Mouse (Mus musculus) forebrain, postnatal 0 days (tissue): ENCODE results near the gene Hist1h2ah. TPM values are rescaled to one million over a fixed set of nuclear protein-coding genes. Genes with fewer than 3 reads are reported as not detected.

Experiments
- ATAC-seq: fragments of 200-750 bp; cut with Nextera tagmentation; 2 replicates; pipeline ENCODE4 v1.8.0; 2017; ENCODE audit warnings: mild to moderate bottlenecking, moderate library complexity
- DNase-seq: peaks from one replicate; pipeline ENCODE4 v3.0.0-alpha.2; 2015
- H3K27ac ChIP-seq: fragments of 300-500 bp; sonication (generic); 2 replicates; pipeline ENCODE4 v1.5.1; 2014; ENCODE audit warnings: low read depth, mild to moderate bottlenecking, antibody characterized with exemption, low read length, moderate library complexity, mixed read lengths
- H3K27me3 ChIP-seq: fragments of 300-500 bp; sonication (generic); 2 replicates; pipeline ENCODE4 v1.6.1; 2014; ENCODE audit warnings: mild to moderate bottlenecking, low read length, mixed read lengths; ENCODE audit not compliant: insufficient read depth
- H3K36me3 ChIP-seq: fragments of 300-500 bp; sonication (generic); 2 replicates; pipeline ENCODE4 v1.6.1; 2014; ENCODE audit warnings: mild to moderate bottlenecking, moderate library complexity; ENCODE audit not compliant: insufficient read depth
- H3K4me1 ChIP-seq: fragments of 300-500 bp; sonication (generic); 2 replicates; pipeline ENCODE4 v1.6.1; 2014; ENCODE audit warnings: antibody characterized with exemption; ENCODE audit not compliant: insufficient read depth
- H3K4me2 ChIP-seq: fragments of 300-500 bp; sonication (generic); 2 replicates; pipeline ENCODE4 v1.6.1; 2014; ENCODE audit warnings: low read depth, mild to moderate bottlenecking, moderate library complexity
- H3K4me3 ChIP-seq: fragments of 300-500 bp; sonication (generic); 2 replicates; pipeline ENCODE4 v1.5.1; 2014; ENCODE audit warnings: low read depth, low read length, mixed read lengths
- H3K9ac ChIP-seq: fragments of 300-500 bp; sonication (generic); 2 replicates; pipeline ENCODE4 v1.6.1; 2014; ENCODE audit warnings: mild to moderate bottlenecking
- H3K9me3 ChIP-seq: fragments of 300-500 bp; sonication (generic); 2 replicates; pipeline ENCODE4 v1.6.1; 2016; ENCODE audit warnings: low read length
- CTCF ChIP-seq: sonication (generic); IDR thresholded peaks from 2 replicates; pipeline ENCODE4 v1.5.1; 2016; ENCODE audit warnings: antibody characterized with exemption, control low read depth, low read depth
- WGBS: fragments of 180-500 bp; shearing (Covaris S2); extraction: QIAGEN DNeasy Blood & Tissue Kit; methylation state at CpG from one replicate; pipeline ENCODE4 v1.1.7; 2014; 5-methylcytosine and 5-hydroxymethylcytosine counted together
- polyA plus RNA-seq: library from polyadenylated mRNA; unstranded; fragments of >200 nt; fragmentation: Nextera tagmentation; extraction: Ambion mirVana; gene quantifications from 2 replicates; pipeline ENCODE4 v1.2.1, GENCODE M21; 2015
- total RNA-seq: library from RNA; depleted of rRNA; stranded (reverse); fragments of >200 nt; gene quantifications from 2 replicates; pipeline ENCODE4 v1.2.3, GENCODE M21; 2014

Hist1h2ah gene
- total and polyA plus RNA-seq, 2 experiments from 2014 or later: 1.9 to 47.2 TPM

DNA sequence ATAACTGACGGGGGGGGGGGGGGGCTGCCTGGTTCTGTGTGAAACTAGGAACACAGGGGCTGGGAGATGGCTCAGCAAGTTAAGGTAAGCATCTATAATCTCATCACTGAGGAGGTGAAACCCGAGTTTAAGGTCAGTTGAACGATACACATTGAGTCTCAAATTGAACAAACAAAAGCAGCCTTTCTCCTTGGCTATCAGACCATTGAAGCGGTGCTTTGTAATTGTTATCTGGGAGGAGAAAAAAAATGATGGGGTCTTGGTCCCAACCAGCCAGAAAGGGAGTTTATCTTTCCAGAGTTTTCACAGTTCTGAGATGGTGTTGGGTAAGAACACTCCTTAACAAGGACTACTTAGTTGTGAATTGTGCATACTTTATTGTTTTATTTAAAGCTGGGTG, 37.5 kb downstream of the Hist1h2ah start:
- Histone ChIP-seq H3K9me3 (no peaks in the 10 kb centered on the region), H3K27ac (no peak overlapping the region), H3K36me3 (no peaks in the 10 kb centered on the region), H3K27me3 (peaks cover 82% of the 10 kb centered on the region), H3K4me2 (no peak overlapping the region), H3K4me1 (0 out of 2 replicates have a peak, but pooled peaks cover 3% of the 10 kb centered on the region), H3K4me3 (no peak overlapping the region), H3K9ac (no peak overlapping the region)
- no peak for ATAC-seq
- DNase-seq: no peak
- WGBS: 5% methylated on average over 4 of the region's 4 CpGs
- TF ChIP-seq CTCF: no peak

DNA sequence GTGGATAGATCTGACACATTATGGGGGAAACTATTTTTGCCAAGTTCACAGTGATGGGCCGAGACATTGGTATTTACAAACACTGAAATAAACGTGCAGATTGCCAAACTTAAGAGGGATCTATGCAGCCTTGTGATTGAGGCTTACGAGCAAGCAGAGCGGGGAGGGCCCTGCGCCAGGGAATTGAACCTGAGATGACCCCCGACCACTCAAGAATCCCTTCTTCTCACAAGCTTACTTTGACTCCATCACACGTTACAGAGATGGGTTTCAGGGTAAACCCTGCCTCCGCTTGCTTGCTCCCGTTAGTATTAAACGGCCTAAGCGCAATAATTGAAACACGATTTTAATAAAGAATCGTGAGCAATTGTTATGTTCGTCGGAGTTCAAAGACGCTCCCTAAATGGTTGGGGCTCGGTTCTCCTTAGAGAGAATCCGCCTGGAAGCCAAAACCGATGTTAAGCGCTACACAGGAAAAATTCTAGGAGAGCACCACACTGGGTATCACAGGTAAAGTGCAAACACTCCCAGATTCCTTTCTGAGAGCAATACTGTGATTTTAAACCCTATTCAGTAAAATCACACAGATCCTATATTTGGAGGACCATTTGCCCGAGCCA, 38.1 kb downstream of the Hist1h2ah start:
- Histone ChIP-seq H3K36me3 (no peaks in the 10 kb centered on the region), H3K4me2 (peak overlapping the region; percentile 23; the same call in 1 of the 2 replicates), H3K4me1 (0 out of 2 replicates have a peak, but pooled peaks cover 3% of the 10 kb centered on the region), H3K9ac (no peak overlapping the region), H3K27me3 (peaks cover 79% of the 10 kb centered on the region), H3K9me3 (no peaks in the 10 kb centered on the region), H3K4me3 (peak overlapping the region; percentile 12; the same call in 1 of the 2 replicates), H3K27ac (no peak overlapping the region)
- peak; percentile 46 for DNase-seq
- no peak for TF ChIP-seq CTCF
- WGBS: 2% methylated on average over 21 of the region's 21 CpGs
- ATAC-seq: no peak

DNA sequence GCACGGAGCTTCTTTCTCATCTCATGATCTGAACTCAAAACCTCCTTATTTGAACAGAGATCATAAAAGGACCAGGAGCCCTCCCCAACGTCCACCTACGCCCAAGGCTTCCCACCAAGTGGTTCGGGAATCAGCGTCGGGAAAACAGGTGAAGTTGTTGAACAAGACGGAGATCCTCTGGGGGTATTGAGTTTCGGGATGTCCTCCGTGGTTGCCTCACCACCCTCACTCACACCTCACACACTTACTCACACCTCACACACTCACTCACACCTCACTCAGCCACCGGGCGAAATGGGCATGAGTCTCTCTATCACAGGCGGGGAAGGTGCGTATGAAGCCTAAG, 38.6 kb downstream of the Hist1h2ah start:
- no peak for DNase-seq
- Histone ChIP-seq H3K9ac (no peak overlapping the region), H3K36me3 (no peaks in the 10 kb centered on the region), H3K4me2 (peak overlapping the region; percentile 23; the same call in 1 of the 2 replicates), H3K4me3 (peak overlapping the region; percentile 16), H3K27me3 (peaks cover 74% of the 10 kb centered on the region), H3K9me3 (no peaks in the 10 kb centered on the region), H3K4me1 (0 out of 2 replicates have a peak, but pooled peaks cover 3% of the 10 kb centered on the region), H3K27ac (no peak overlapping the region)
- no peak for TF ChIP-seq CTCF
- WGBS: 3% methylated on average over 13 of the region's 13 CpGs
- ATAC-seq: no peak

DNA sequence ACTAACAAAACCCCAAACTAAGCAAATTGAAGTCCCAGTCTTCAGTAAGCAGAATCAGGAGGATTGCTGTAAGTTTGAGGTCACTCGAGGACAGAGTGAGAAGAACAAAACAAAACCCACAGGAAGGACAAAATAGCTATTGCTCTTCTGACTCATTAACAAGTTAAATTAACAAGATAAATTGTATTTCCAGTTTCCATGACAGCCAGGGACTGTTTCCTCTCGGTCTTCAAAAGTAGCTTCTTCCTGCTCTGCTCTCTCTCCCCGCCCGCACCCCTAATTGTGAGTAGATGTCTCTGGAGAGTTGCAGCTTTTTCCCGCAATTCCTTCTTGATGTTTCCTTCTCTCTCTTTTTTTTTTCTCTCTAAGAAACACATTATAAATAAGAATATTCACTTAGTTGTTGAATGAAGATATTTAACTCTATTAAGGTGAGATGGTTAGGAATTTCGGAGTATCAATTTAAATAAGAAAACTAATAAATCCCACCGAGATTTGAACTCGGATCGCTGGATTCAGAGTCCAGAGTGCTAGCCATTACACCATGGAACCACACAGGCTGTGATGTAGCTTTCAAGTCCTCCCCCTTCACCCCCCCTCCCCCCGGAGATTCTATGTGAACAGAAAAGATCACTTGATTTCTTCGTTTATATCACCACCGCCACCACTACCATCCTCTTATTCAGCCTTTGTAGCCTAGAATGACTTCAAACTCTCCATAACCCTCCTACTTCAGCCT, 39.1 kb downstream of the Hist1h2ah start:
- Histone ChIP-seq H3K9me3 (no peaks in the 10 kb centered on the region), H3K4me1 (0 out of 2 replicates have a peak, but pooled peaks cover 3% of the 10 kb centered on the region), H3K27ac (no peak overlapping the region), H3K4me2 (peak overlapping the region; percentile 23; the same call in 1 of the 2 replicates), H3K27me3 (peaks cover 69% of the 10 kb centered on the region), H3K4me3 (peak overlapping the region; percentile 16), H3K9ac (no peak overlapping the region), H3K36me3 (no peaks in the 10 kb centered on the region)
- DNase-seq (peak; percentile 53), ATAC-seq (no peak; the same call in 1 of the 2 replicates)
- 3% methylated on average over 12 of the region's 12 CpGs for WGBS
- no peak for TF ChIP-seq CTCF

DNA sequence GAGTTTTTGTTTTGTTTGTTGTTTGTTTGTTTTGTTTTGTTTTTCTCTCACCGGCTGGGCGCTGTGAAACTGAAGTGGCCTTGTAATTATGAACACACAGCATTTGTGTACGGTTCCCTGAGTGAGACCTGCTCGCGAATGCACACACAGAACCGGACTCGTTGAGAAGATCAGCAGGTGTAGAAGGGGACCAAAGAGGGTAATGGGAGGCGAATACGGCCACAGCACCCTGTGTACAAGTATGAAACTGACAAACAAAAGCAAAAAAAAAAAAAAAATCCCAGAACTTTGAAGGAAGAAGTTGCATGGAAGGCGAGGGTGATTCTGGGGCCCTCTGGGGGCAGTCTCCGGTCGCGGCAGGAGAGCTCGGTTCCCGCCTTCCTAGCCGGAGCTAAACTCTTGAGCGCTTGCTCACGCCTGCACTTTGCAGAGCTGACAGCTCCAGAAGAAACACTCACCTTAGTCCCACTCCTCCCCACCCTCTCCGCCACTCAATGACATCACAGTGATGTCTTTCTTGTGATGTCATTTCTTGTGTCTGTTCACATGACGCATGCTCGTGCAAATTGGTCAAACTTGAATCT, 39.9 kb downstream of the Hist1h2ah start:
- Histone ChIP-seq H3K9ac (no peak overlapping the region), H3K4me3 (no peak overlapping the region), H3K4me2 (peak overlapping the region; percentile 29), H3K27me3 (peaks cover 61% of the 10 kb centered on the region), H3K4me1 (0 out of 2 replicates have a peak, but pooled peaks cover 3% of the 10 kb centered on the region), H3K36me3 (no peaks in the 10 kb centered on the region), H3K9me3 (no peaks in the 10 kb centered on the region), H3K27ac (no peak overlapping the region)
- DNase-seq (peak; percentile 63), ATAC-seq (no peak)
- under 1% methylated on average over 21 of the region's 21 CpGs for WGBS
- no peak for TF ChIP-seq CTCF

DNA sequence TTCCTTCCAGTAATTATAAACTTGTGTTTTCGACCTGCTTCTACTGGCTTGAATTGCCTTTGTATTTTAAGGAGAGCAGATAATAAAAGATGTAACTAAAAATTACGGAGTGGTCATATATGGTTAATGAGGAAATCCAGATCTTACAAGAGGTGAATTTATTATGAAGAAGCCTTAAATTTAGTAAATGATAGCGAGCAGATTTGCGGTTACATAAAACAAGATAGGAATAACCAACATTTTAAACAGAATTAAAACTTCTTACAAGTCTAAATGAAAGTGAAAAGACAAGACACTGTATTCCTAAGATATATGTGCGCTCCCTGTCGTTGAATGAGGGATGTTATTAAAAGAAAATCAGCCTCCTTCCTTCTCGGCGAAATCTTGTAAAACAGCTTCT, 40.5 kb downstream of the Hist1h2ah start:
- Histone ChIP-seq H3K27me3 (peaks cover 56% of the 10 kb centered on the region), H3K4me3 (no peak overlapping the region), H3K9me3 (no peaks in the 10 kb centered on the region), H3K4me1 (0 out of 2 replicates have a peak, but pooled peaks cover 3% of the 10 kb centered on the region), H3K36me3 (no peaks in the 10 kb centered on the region), H3K27ac (no peak overlapping the region), H3K4me2 (peak overlapping the region; percentile 29; the same call in 1 of the 2 replicates), H3K9ac (no peak overlapping the region)
- DNase-seq (peak; percentile 60), ATAC-seq (no peak)
- TF ChIP-seq CTCF: no peak
- 5% methylated on average over 8 of the region's 8 CpGs for WGBS
